Mouse (Mus musculus): ENCODE data around the gene Asb11.

- no peak for TF ChIP-seq TAL1 (IDR thresholded peaks at IDR 0.05; ENCODE audit: low read length)
- TF ChIP-seq GATA1 (IDR thresholded peaks at IDR 0.05; ENCODE audit: low read length) = no peak
These were observed 69.1 kb downstream of the Asb11 start, which contains the start of gene Asb9 for GRCm38 (mm10) chrX:164505709-164506498.

Data from erythroblast, embryonic 14.5 days (primary cell).